Mouse (Mus musculus) hindbrain, embryonic 12.5 days (tissue): Measurements from ENCODE around the gene Olfr1303. TPM values are rescaled to one million over a fixed set of nuclear protein-coding genes. Genes with fewer than 3 reads are reported as not detected.

Experiments
- ATAC-seq: fragments of 200-750 bp; cut with Nextera tagmentation; 2 replicates; pipeline ENCODE4 v1.8.0; 2017; ENCODE audit warnings: moderate TSS enrichment; ENCODE audit not compliant: low FRiP score
- H3K27ac ChIP-seq: fragments of 300-500 bp; sonication (generic); 2 replicates; pipeline ENCODE4 v1.5.1; 2016; ENCODE audit warnings: mild to moderate bottlenecking
- H3K27me3 ChIP-seq: fragments of 300-500 bp; sonication (generic); 2 replicates; pipeline ENCODE4 v1.6.1; 2016; ENCODE audit warnings: mild to moderate bottlenecking
- H3K36me3 ChIP-seq: fragments of 300-500 bp; sonication (generic); 2 replicates; pipeline ENCODE4 v1.6.1; 2016; ENCODE audit warnings: mild to moderate bottlenecking
- H3K4me1 ChIP-seq: fragments of 300-500 bp; sonication (generic); 2 replicates; pipeline ENCODE4 v1.6.1; 2016
- H3K4me2 ChIP-seq: fragments of 300-500 bp; sonication (generic); replicated peaks from 2 replicates; pipeline ENCODE4 v1.6.1; 2016; ENCODE audit warnings: mild to moderate bottlenecking
- H3K4me3 ChIP-seq: fragments of 300-500 bp; sonication (generic); 2 replicates; pipeline ENCODE4 v1.5.1; 2016; ENCODE audit warnings: mild to moderate bottlenecking
- H3K9ac ChIP-seq: fragments of 300-500 bp; sonication (generic); 2 replicates; pipeline ENCODE4 v1.6.1; 2016; ENCODE audit warnings: mild to moderate bottlenecking, moderate library complexity
- H3K9me3 ChIP-seq: fragments of 300-500 bp; sonication (generic); replicated peaks from 2 replicates; pipeline ENCODE4 v1.6.1; 2016; ENCODE audit warnings: mild to moderate bottlenecking
- WGBS: fragments of 180-500 bp; shearing (Covaris S2); methylation state at CpG from one replicate; pipeline ENCODE4 v1.1.7; 2016; 5-methylcytosine and 5-hydroxymethylcytosine counted together
- polyA plus RNA-seq: library from polyadenylated mRNA; unstranded; fragments of >200 nt; fragmentation: Nextera tagmentation; extraction: Ambion mirVana; gene quantifications from 2 replicates; pipeline ENCODE4 v1.2.1, GENCODE M21; 2016

Gene Olfr1303
- not detected in 2 replicates for polyA plus RNA-seq

DNA sequence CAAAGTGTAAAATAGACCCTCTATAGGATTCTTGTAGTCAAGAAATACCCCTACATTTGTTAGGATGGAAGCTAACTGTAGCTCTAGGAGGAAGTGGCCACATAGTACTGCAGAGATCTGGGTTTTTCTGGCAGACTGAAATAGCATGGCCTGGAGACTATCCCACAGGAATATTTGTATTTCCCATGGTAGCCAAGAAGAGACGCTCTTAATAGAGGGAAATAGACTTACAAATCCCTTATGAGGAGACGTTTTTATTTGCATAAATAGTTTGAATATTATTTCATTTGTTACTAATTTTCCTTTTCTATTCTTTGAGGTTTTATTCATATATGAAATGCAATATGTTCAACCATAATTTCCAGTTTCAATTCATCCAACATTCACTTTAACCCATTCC lies at the start of gene Olfr1303:
Gene Olfr1303, minus strand, starts transcription at position 101 of the 400 bp plus-strand sequence.
- WGBS: 83% methylated on average over 2 of the region's 2 CpGs
- H3K27me3 ChIP-seq: no peaks in the 10 kb centered on the region
- no peaks in the 10 kb centered on the region for H3K36me3 ChIP-seq
- no peak within 1 kb of the TSS for H3K9ac ChIP-seq
- no peaks in the 10 kb centered on the region for H3K4me1 ChIP-seq
- ATAC-seq: no peak
- H3K4me3 ChIP-seq: no peak within 1 kb of the TSS
- H3K27ac ChIP-seq: no peak within 1 kb of the TSS
- H3K9me3 ChIP-seq: no peaks in the 10 kb centered on the region
- H3K4me2 ChIP-seq: no peak within 1 kb of the TSS

DNA sequence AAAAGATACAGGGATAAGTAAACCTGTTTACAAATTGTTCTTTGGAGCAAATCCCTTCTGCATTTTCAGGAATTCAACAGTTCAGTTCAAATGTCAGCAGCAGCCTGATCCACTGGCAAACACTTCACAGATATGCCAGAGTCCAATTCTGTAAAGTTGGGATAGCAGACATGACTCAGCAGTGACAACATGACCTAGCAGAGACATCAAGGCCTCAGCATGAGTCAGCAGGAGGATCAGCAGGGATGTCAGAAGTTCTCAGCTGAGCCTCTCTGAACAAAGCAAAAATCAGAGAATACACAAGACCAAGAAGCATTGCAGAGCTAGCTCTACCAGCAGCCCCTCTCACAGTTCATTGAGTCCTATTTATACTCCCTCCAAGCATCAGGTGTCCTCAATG lies 7.2 kb downstream of the Olfr1303 start:
- no peaks in the 10 kb centered on the region for H3K4me1 ChIP-seq
- no peak overlapping the region for H3K9ac ChIP-seq
- no peak overlapping the region for H3K4me2 ChIP-seq
- H3K27me3 ChIP-seq: no peaks in the 10 kb centered on the region
- H3K4me3 ChIP-seq: no peak overlapping the region
- no peaks in the 10 kb centered on the region for H3K36me3 ChIP-seq
- no peaks in the 10 kb centered on the region for H3K9me3 ChIP-seq
- H3K27ac ChIP-seq: no peak overlapping the region
- no peak for ATAC-seq

DNA sequence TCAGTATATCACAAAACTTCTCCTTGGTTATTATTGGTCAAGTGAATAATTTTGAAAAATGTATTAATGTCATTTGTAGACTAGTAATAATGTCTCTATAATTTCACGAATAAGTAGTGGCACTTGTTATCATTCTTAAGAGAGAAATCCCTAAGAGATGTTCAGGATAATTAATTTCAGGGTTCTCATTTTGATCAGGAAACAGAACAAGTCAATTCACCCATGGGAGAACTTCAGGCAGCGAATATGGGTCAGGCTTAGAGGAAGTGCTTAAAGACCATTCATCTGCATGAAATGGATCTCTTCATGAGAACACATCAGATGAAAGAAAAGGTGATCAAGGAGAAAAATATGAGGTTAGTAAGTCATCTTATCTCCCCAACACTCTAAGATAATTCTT lies 43.0 kb downstream of the Olfr1303 start, which contains the start of gene Olfr1302:
Gene Olfr1302, plus strand, starts transcription at position 301 of the 400 bp plus-strand sequence.
- 82% methylated on average over 2 of the region's 2 CpGs for WGBS
- Histone ChIP-seq H3K4me3 (no peak within 1 kb of the TSS), H3K27me3 (no peaks in the 10 kb centered on the region), H3K9me3 (no peaks in the 10 kb centered on the region), H3K27ac (no peak within 1 kb of the TSS), H3K4me2 (no peak within 1 kb of the TSS), H3K4me1 (no peaks in the 10 kb centered on the region), H3K9ac (no peak within 1 kb of the TSS), H3K36me3 (no peaks in the 10 kb centered on the region)
- no peak for ATAC-seq

Other genes with a start within 250 kb of the Olfr1303 start
- not detected in 2 replicates for gene Olfr1297, start 193.8 kb downstream of the Olfr1303 start, polyA plus RNA-seq
- not detected in 2 replicates for gene Olfr1298, start 171.1 kb downstream of the Olfr1303 start, polyA plus RNA-seq
- not detected in 2 replicates for gene Olfr1299, start 158.9 kb downstream of the Olfr1303 start, polyA plus RNA-seq
- not detected in 2 replicates for gene Olfr1301, start 69.3 kb downstream of the Olfr1303 start, polyA plus RNA-seq
- not detected in 2 replicates for gene Olfr1302, start 42.9 kb downstream of the Olfr1303 start, polyA plus RNA-seq
- not detected in 2 replicates for gene Olfr1305, start 56.8 kb upstream of the Olfr1303 start, polyA plus RNA-seq
- gene Olfr1306, start 95.9 kb upstream of the Olfr1303 start, polyA plus RNA-seq: not detected in 2 replicates
- 0.01 TPM in 2 replicates for gene Olfr1307, start 129.1 kb upstream of the Olfr1303 start, polyA plus RNA-seq
- not detected in 2 replicates for gene Olfr1308, start 144.6 kb upstream of the Olfr1303 start, polyA plus RNA-seq
- gene Olfr1309, start 169.9 kb upstream of the Olfr1303 start, polyA plus RNA-seq: not detected in 2 replicates
- not detected in 2 replicates for gene Olfr1310, start 192.4 kb upstream of the Olfr1303 start, polyA plus RNA-seq
- not detected in 2 replicates for gene Olfr1311, start 204.1 kb upstream of the Olfr1303 start, polyA plus RNA-seq
- gene Olfr1312, start 229.9 kb upstream of the Olfr1303 start, polyA plus RNA-seq: not detected in 2 replicates